Mouse (Mus musculus) hematopoietic stem cell, adult 5-6 weeks (primary cell): ENCODE measurements at regions not wholly inside any gene's neighbourhood (a gene's known extent, or its start where the extent isn't known, plus 50 kb on each side); places are given as distances from the start of the nearest gene placed in this dataset.

Source experiments
- ATAC-seq, 2 experiments: fragments of 125-278 bp in 1 of 2; replicated peaks in 1 of 2; 2 replicates each; pipeline ENCODE4 v1.8.0; 2016 to 2017; ENCODE audit warnings: inconsistent platforms in 2 of 2, mild to moderate bottlenecking in 2 of 2, moderate number of reproducible peaks in 2 of 2, low read depth in 1 of 2, moderate TSS enrichment in 1 of 2; ENCODE audit not compliant: low FRiP score in 2 of 2, poor library complexity in 2 of 2, severe bottlenecking in 2 of 2, insufficient read depth in 1 of 2, low TSS enrichment in 1 of 2

DNA sequence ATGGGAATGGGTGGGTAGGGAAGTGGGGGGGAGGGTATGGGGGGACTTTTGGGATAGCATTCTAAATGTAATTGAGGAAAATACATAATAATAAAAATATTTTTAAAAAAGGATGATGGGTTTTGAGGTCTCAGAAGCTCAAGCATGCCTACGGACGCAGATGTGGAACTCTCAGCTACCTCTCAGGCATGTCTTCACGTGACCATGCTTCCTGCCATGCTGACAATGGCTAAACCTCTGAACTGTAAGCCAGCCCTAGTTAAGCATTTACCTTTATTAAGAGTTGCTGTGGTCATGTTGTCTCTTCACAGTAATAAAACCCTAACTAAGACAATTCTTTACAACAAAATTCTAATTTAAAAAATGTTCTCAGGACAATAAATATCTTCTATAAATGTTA lies 80.0 kb downstream of the Tex36 start:
- no peak for ATAC-seq

DNA sequence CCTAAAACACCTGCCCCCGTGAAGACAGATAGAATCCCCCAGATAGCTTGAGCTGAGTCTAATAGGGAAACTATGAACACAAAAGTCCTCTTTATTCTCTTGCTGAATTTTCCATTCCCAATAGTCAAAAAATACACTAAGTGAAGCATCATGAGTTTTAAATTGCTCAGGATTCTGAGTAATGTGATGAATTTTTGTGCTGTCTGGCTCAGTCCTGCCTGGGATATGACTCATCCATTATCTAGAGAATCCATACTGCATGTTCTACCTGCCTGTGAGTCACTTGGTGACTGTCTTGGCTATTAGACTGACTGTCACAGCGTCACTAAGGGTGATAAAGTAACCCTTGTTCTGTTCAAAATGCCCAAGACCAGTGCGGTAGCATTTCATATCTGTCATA lies 83.0 kb downstream of the Tex36 start:
- ATAC-seq, result no peak

DNA sequence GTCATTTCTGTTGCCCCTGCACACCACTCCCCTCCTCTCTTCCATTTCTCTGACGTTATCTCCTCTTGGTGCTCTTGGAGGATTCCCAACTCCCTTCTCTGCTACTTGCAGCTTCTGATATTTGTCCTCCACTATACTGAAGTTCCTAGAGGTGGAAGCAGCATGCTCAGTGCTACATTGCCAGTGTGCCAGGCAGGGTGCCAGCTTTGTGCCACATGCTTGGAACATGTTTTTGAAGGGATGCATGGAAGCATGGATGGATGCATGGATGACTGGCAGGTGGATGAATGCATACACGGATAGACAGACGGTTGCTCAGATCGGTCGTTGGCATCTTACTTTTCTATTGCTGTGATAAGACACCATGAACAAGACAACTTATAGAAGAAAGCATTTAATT lies 84.4 kb downstream of the Tex36 start:
- no peak for ATAC-seq

DNA sequence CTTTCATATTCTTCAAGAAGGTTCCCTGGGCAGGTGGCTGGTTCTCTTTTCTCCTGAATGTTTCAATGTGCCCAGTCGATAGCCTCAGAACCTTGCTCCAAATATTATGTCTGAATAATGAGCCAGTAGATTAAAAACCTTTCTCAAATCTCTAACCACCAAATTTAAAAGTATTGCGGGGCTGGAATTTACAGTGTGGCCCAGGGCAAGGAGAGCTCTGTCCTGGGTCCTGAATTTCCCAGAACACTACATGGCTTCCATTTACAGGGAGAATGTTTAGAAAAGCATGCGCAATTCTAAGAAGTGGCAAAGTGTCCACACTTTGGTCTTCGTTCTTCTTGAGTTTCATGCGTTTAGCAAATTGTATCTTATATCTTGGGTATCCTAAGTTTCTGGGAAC lies 91.0 kb downstream of the Tex36 start:
- ATAC-seq, result no peak

DNA sequence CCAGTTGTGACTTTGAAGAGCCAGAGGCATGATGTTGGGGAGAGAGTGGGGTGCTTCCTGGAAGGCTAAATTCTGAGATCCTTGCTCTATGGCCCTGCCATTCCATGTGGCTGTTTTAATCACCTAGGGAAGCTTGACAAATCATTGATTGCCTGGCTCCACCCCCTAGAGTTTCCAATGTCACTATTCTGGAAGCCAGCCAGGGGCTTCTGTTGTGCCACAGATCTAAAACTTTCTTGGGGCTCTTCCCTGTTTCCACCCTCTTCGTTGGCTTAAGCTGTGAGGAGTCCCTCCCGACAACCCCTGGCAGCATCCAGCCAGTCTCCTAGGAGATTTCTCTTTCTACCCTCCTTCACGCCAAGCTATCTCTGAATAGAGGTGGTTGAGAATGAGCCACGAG lies 92.5 kb downstream of the Tex36 start:
- ATAC-seq, result no peak

DNA sequence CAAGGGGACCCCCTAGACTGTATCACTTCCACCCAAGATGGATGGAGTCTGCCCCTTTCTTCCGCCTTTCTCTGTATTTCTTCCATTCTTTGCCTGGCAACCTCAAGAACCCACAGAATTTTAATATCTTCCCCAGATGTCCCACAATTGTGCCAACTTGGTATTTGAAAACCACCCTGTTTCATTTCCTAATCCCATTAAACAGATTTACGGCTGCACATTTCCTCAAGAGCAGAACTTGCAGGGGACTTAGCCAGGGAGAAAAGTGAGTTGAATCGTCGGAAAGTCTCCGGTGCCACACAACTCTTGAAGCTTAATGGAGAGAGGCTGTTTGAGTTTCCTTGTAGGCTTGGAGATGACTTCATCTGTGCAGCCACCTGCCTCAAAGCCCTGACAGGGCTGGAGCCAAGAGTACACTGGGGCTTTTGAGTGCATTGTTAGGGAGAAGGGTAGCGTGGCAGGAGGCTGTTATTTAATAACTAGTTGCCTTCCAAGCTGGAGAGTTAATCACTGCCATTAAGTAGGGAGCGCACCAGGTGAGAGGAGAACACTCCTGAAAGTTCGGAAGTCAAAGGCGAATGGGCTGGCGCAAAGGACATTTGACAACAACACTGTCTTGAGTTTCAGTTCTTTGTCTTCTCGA lies 93.5 kb downstream of the Tex36 start:
- ATAC-seq, result no peak

DNA sequence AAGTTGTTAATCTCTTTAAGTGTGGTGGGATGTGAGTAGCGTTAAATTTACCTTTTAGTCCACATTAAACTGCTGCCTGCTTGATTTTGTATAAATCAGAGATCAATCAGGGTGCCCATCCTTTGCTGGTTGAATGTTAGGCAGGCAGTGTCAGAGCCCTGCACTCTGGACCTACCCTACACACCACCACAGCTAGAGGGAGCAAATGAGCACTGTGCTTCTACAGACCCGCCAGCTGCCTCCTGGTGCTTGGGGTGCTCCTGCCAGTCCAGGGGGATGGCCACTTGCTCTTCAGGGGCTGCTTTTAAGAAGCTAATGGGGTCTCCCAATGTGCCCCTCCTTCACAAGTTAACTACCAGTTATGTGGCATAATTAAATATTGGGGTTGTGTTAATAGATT lies 96.3 kb downstream of the Tex36 start:
- ATAC-seq, result no peak

DNA sequence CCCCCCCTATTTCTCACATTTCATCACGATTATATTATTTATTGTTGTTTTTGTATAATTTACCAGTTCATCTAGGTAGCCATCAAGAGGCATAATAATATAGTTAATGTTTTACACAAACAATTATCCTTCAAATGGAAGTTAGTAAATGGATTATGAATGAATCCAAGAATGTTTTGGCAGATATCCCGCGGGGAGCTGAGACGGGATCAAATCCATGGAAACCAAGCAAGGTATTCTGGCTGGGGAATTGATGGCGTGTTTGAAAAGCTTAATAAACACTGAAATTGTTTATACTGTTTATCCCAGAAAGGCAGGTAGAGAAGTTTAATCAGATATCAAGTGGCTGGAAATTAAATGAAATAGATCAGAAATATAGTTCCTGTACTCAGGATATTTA lies 98.0 kb downstream of the Tex36 start:
- ATAC-seq, result no peak

DNA sequence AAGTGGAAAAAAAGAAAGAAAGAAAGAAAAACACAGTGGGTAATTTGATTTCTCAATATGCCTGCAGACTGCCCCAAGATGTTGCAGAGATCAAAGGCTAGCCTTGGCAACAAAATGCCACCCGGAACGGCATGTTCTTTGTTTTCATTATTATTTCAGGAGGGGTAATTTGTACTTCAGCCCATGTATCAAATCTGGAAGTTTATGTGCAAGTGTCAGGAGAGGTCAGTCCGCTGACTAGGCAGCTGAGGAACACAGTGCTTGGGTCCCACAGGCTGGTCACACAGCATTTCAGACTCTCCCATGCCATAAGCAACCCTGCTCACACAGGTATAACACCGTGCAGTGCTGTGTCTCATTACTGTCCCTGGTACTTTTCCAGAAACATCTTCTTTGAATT lies 99.2 kb downstream of the Tex36 start:
- no peak for ATAC-seq

DNA sequence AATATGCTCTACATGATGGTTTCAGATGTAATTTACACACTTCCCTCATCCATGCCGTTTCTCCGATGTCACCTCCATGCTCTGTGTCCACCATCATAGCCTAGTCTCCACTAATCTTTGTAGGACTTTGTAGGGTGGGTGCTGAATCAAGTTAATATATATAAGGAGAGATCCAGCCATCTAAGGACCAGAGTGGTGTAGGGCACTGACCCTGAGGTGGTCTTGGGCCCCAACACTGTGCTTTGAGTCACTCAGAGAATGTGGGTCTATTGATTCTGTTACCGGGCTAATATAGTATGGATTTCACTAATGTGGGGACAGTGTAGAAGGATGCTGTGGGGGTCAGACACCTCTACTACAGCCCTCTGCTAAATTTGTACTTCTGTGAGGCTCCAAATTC lies 104.4 kb downstream of the Tex36 start:
- ATAC-seq, result no peak

DNA sequence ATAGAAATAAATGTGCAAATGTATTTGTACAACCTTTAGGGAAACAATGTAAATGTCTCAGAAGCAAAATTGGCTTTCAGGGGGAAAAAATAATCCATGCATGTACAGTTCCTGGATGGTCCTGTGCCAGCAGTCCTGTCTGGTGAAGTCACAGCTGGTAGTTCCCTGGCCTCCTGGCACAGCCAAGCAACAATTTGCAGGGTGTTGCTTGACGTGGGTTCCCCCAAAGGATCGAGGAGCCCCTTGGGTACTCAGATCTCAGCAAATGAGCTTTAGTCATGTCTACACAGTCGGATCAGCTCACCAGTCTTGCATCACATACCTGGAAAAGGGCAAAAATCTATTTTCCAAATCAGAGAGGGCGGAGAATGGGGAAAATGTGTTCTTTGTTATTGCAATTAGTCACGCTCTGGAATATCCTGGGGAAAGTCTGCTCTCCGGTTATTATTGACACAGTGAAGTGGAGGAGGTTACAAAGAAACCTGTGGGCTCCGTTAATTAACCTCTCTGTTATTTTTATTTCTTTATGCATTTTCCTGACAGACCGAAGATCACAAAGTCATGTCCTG lies 106.9 kb downstream of the Tex36 start:
- no peak for ATAC-seq

DNA sequence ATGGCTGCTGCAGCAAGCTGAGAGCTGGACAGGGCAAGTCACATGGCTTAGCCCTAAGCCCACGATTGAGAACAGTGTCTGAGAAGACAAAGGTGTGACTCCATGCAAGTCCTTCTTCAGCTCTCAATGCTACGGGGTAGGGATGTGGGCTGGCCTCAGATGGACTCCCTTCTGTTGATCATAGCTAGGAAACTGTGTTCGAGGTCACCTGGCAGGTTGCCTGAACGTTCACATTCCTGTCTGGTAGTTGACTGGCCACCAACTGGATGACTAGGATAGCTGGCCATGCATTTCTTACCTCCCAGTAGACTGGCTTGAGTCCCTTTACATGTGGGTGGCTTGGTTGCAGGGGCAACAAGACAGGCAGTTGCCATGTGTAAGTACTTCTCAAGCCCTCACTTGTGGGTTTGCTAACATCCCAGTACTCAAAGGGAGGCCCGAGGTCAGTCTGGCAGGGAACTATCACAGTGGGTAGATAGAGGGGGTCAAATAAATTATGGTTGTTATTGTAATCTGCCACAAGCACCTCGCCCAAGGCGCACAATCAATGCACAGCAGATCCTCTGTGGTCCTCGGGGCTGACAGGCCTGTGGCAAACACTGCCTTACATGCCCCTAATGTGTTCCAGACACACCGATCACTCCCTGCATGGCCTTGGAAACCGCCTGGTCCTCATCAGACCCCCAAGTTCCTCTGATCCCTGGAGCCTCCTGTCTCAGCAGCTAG lies 107.5 kb downstream of the Tex36 start:
- no peak for ATAC-seq

DNA sequence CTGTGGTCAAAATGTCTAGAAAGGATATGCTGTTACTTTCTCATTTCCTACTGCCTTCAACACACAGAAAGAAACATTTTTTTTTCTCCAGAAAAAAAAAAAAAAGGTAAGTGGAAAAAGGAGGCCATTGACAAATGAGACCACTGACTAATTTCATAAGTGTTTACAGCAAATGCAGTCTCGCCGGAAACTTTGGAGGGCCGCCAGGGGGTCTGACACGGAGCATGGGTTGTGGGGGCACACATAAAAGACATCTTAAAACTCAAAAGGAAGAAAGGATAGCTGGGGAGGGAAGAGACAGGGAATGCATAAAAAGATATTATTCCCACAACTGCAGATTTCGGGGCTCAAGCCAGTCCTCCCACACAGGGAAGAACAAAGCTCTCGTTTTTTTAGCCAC lies 109.3 kb downstream of the Tex36 start:
- no peak for ATAC-seq

DNA sequence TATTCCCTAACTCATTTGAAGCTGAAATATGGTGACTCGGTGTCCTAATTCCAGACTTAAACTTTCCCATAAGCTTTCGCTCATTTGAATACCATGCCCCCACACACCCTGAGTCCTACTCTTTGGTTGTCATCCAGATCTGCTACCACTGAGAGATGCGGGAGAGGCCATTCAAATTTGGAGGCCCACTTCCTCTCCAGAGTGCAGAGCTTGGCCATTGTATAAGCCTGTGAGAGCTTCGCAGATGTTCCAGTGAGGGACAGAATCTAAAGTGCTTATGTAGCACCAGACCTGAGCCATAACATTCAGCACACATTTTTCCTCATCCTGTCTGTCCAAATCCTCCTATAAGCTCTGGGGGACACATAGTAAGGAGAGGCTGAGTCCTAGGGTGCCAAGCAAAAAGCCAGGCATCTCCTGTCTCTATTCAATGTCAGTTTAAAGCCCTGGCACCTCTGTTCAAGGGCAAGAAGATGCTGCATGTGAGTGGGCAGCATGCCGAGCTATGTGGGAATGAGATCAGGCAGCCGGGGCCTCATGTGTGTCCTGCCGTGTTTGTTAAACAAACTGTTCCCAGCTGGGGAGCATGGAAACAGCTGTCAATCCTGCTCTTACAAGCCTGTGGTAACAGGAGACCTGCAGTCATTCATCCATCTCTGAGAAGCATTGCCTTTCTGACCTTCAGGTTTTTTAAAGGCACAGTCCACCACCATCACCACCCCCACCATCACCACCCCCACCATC lies 113.9 kb downstream of the Tex36 start:
- no peak for ATAC-seq

DNA sequence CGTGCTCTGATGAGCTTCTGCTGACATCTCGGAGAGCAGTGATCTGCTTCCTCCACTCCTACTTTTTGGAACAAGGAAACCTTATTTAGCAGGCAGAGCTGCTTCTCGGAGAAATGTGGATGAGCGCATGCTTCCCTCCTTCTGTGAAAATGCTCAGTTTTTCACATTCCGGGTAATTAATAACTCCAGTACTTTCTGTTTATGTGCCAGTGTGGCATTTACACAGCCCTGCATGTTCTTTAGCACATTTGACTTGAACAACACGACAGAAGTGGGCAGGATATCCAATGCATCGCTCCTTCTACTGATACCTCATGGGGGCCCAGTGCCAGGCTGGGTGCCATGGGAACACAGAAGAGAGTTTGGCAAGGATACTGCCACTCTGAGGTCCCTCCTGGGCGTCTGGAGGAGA lies 117.5 kb downstream of the Tex36 start:
- no peak for ATAC-seq

DNA sequence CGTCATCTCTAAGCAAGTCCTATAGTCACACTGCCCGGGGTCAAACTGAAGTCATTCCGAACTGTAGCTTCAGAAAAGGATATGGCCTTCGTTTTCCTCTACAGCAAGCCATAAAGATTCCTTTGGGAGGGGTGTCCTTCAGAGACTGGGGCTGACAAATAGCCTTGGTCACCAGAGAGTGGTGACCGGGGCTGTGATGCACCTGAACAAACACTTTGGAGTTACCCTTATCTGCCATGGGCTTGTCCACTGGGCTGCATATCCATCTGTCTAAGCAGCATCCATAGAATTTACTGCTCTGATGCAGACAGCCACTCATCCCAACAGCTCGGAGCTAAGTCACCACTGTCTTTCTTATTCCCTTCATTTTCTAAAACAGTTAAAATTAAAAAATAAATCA lies 120.4 kb downstream of the Tex36 start:
- no peak for ATAC-seq

DNA sequence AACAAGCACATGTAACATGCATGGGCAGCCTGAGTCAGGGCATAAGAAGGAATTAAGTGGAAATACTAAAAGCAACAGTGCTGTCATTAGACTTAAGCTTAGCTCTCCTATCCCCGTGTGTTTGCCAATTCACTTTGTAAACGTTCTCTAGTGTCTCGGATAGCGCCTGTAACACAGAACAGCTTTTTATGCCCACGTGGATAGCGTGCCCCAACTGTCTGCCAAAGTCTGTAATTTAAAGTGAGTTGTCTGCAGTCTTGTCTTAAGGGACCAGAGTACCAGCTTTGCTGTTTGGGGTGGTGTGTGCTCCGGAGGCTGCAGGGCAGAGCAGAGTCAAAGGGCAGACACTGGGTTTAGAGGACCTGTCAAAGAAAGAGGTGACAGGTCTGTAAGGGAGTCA lies 122.3 kb downstream of the Tex36 start:
- no peak for ATAC-seq

DNA sequence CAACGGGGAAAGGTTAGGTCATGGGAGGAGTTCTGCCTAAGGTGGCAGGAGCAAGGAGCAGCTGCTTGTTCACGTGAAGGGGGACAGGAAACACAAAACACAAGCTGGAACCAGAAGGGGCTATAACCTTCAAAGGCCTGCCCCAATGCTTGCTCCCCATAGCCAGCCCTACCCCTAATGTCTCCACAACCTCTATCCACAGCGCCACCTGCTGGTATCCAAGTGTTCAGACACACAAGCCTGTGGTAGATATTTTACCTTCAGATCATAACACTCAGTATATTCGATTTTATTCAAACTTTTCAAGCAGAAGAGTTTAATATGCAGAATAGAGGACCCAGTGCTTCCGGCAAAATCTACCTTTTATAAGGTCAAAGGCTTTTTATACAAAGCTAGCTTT lies 124.0 kb downstream of the Tex36 start:
- no peak for ATAC-seq
